Mouse (Mus musculus) intestine, embryonic 14.5 days (tissue): ENCODE data around the gene Bcl3. TPM values are rescaled to one million over a fixed set of nuclear protein-coding genes. Genes with fewer than 3 reads are reported as not detected.

ENCODE experiments used
- ATAC-seq: fragments of 200-750 bp; cut with Nextera tagmentation; replicated peaks from 2 replicates; pipeline ENCODE4 v1.8.0; 2017; ENCODE audit warnings: low read depth, moderate number of reproducible peaks, moderate TSS enrichment, moderate library complexity; ENCODE audit not compliant: low FRiP score, low TSS enrichment
- DNase-seq: peaks from one replicate; pipeline ENCODE4 v3.0.0-alpha.2; 2018; ENCODE audit warnings: low spot score
- H3K27ac ChIP-seq: fragments of 300-500 bp; sonication (generic); 2 replicates; pipeline ENCODE4 v1.5.1; 2014; ENCODE audit warnings: low read depth, mild to moderate bottlenecking, control low read depth
- H3K27me3 ChIP-seq: fragments of 300-500 bp; sonication (generic); replicated peaks from 2 replicates; pipeline ENCODE4 v1.6.1; 2014; ENCODE audit warnings: low read length, control low read depth; ENCODE audit not compliant: control insufficient read depth, insufficient read depth
- H3K36me3 ChIP-seq: fragments of 300-500 bp; sonication (generic); 2 replicates; pipeline ENCODE4 v1.6.1; 2014; ENCODE audit warnings: low read length, control low read depth; ENCODE audit not compliant: control insufficient read depth, insufficient read depth
- H3K4me1 ChIP-seq: fragments of 300-500 bp; sonication (generic); replicated peaks from 2 replicates; pipeline ENCODE4 v1.6.1; 2014; ENCODE audit warnings: low read length, control low read depth, mixed read lengths; ENCODE audit not compliant: control insufficient read depth, insufficient read depth
- H3K4me2 ChIP-seq: fragments of 300-500 bp; sonication (generic); 2 replicates; pipeline ENCODE4 v1.6.1; 2014; ENCODE audit warnings: low read length
- H3K4me3 ChIP-seq: fragments of 300-500 bp; sonication (generic); 2 replicates; pipeline ENCODE4 v1.5.1; 2014; ENCODE audit warnings: low read depth, low read length, control low read depth, mixed read lengths
- H3K9ac ChIP-seq: fragments of 300-500 bp; sonication (generic); 2 replicates; pipeline ENCODE4 v1.6.1; 2014; ENCODE audit warnings: mild to moderate bottlenecking, low read length
- H3K9me3 ChIP-seq: fragments of 300-500 bp; sonication (generic); 2 replicates; pipeline ENCODE4 v1.6.1; 2016; ENCODE audit warnings: low read length, control low read depth; ENCODE audit not compliant: control insufficient read depth
- WGBS: fragments of 180-500 bp; shearing (Covaris S2); extraction: QIAGEN DNeasy Blood & Tissue Kit; methylation state at CpG from one replicate; pipeline ENCODE4 v1.1.7; 2014; 5-methylcytosine and 5-hydroxymethylcytosine counted together
- polyA plus RNA-seq: library from polyadenylated mRNA; unstranded; fragments of >200 nt; fragmentation: Nextera tagmentation; extraction: Ambion mirVana; gene quantifications from 2 replicates; pipeline ENCODE4 v1.2.1, GENCODE M21; 2014

The Bcl3 gene
- 9.5 and 13.5 TPM in 2 replicates for polyA plus RNA-seq

- Histone ChIP-seq H3K36me3 (no peaks in the 10 kb centered on the region), H3K27me3 (peaks cover 8% of the 10 kb centered on the region; the same call in 1 of the 2 replicates), H3K4me2 (peak within 1 kb of the TSS; percentile 81), H3K9ac (peak within 1 kb of the TSS; percentile 66), H3K4me3 (peak within 1 kb of the TSS; percentile 51), H3K9me3 (peaks cover 5% of the 10 kb centered on the region; the same call in 1 of the 2 replicates), H3K4me1 (peaks cover 36% of the 10 kb centered on the region), H3K27ac (peak within 1 kb of the TSS; percentile 88)
- ATAC-seq, result peak; percentile 21; the same call in 1 of the 2 replicates
- WGBS, result 3% methylated on average over 31 of the region's 42 CpGs
- DNase-seq, result peak; percentile 73
These were observed at the start of gene Bcl3 for GRCm38 (mm10) chr7:19822604-19823058. Gene Bcl3, minus strand, starts transcription at chr7:19822770.

GRCm38 (mm10) chr7:19871943-19872601 is 49.5 kb upstream of the Bcl3 start:
- Histone ChIP-seq H3K4me3 (no peak overlapping the region), H3K9ac (no peak overlapping the region), H3K9me3 (no peaks in the 10 kb centered on the region), H3K27me3 (no peaks in the 10 kb centered on the region), H3K4me2 (no peak overlapping the region), H3K36me3 (no peaks in the 10 kb centered on the region), H3K27ac (no peak overlapping the region), H3K4me1 (peaks cover 11% of the 10 kb centered on the region; the same call in 1 of the 2 replicates)
- DNase-seq (peak; percentile 68), ATAC-seq (no peak)
- WGBS, result 38% methylated on average over 5 of the region's 5 CpGs

GRCm38 (mm10) chr7:19871137-19871621 is 48.6 kb upstream of the Bcl3 start:
- Histone ChIP-seq H3K36me3 (no peaks in the 10 kb centered on the region), H3K4me3 (no peak overlapping the region), H3K9ac (no peak overlapping the region), H3K27me3 (no peaks in the 10 kb centered on the region), H3K27ac (no peak overlapping the region), H3K4me1 (peaks cover 11% of the 10 kb centered on the region; the same call in 1 of the 2 replicates), H3K4me2 (no peak overlapping the region), H3K9me3 (no peaks in the 10 kb centered on the region)
- ATAC-seq (no peak), DNase-seq (no peak)
- 64% methylated on average over 10 of the region's 10 CpGs for WGBS

GRCm38 (mm10) chr7:19867751-19868399 is 45.3 kb upstream of the Bcl3 start:
- H3K27me3 ChIP-seq, result no peaks in the 10 kb centered on the region
- H3K4me2 ChIP-seq, result no peak overlapping the region
- 76% methylated on average over 16 of the region's 16 CpGs for WGBS
- H3K36me3 ChIP-seq, result no peaks in the 10 kb centered on the region
- no peak overlapping the region for H3K27ac ChIP-seq
- H3K9me3 ChIP-seq, result no peaks in the 10 kb centered on the region
- H3K4me1 ChIP-seq, result 0 out of 2 replicates have a peak, but pooled peaks cover 5% of the 10 kb centered on the region
- DNase-seq (no peak), ATAC-seq (no peak)
- no peak overlapping the region for H3K9ac ChIP-seq
- no peak overlapping the region for H3K4me3 ChIP-seq

GRCm38 (mm10) chr7:19866490-19866889 is 43.9 kb upstream of the Bcl3 start:
- no peak for ATAC-seq
- Histone ChIP-seq H3K9me3 (no peaks in the 10 kb centered on the region), H3K27ac (no peak overlapping the region), H3K4me3 (no peak overlapping the region), H3K27me3 (no peaks in the 10 kb centered on the region), H3K9ac (no peak overlapping the region), H3K4me1 (0 out of 2 replicates have a peak, but pooled peaks cover 4% of the 10 kb centered on the region), H3K36me3 (no peaks in the 10 kb centered on the region), H3K4me2 (no peak overlapping the region)
- no peak for DNase-seq
- WGBS, result 70% methylated on average over 6 of the region's 6 CpGs

GRCm38 (mm10) chr7:19865246-19866036 is 42.9 kb upstream of the Bcl3 start:
- H3K9me3 ChIP-seq, result no peaks in the 10 kb centered on the region
- H3K27me3 ChIP-seq, result no peaks in the 10 kb centered on the region
- H3K4me1 ChIP-seq, result no peaks in the 10 kb centered on the region
- no peak overlapping the region for H3K27ac ChIP-seq
- 77% methylated on average over 8 of the region's 8 CpGs for WGBS
- no peak overlapping the region for H3K9ac ChIP-seq
- ATAC-seq, result no peak
- H3K4me3 ChIP-seq, result no peak overlapping the region
- no peaks in the 10 kb centered on the region for H3K36me3 ChIP-seq
- DNase-seq, result no peak
- H3K4me2 ChIP-seq, result no peak overlapping the region

- Histone ChIP-seq H3K4me3 (no peak overlapping the region), H3K4me1 (no peaks in the 10 kb centered on the region), H3K9me3 (no peaks in the 10 kb centered on the region), H3K4me2 (no peak overlapping the region), H3K27ac (no peak overlapping the region), H3K9ac (no peak overlapping the region), H3K27me3 (no peaks in the 10 kb centered on the region), H3K36me3 (no peaks in the 10 kb centered on the region)
- DNase-seq (no peak), ATAC-seq (no peak)
- 42% methylated on average over 2 of the region's 2 CpGs for WGBS
These were observed 41.7 kb upstream of the Bcl3 start for GRCm38 (mm10) chr7:19864241-19864640.

GRCm38 (mm10) chr7:19861199-19861598 is 38.6 kb upstream of the Bcl3 start, which contains the start of gene Ceacam16:
Gene Ceacam16, minus strand, starts transcription at chr7:19861299.
- Histone ChIP-seq H3K27ac (no peak within 1 kb of the TSS), H3K4me1 (no peaks in the 10 kb centered on the region), H3K36me3 (no peaks in the 10 kb centered on the region), H3K27me3 (0 out of 2 replicates have a peak, but pooled peaks cover 3% of the 10 kb centered on the region), H3K9me3 (no peaks in the 10 kb centered on the region), H3K9ac (no peak within 1 kb of the TSS), H3K4me3 (no peak within 1 kb of the TSS), H3K4me2 (no peak within 1 kb of the TSS)
- DNase-seq (no peak), ATAC-seq (no peak)
- WGBS, result 80% methylated on average over 9 of the region's 9 CpGs
